Mouse (Mus musculus): ENCODE measurements around the gene Rtp1.
A peak's percentile ranks its signal among the peaks of the same experiment; 100 is the strongest.

Rtp1 gene

GRCm38 (mm10) chr16:23428647-23429319 is at the start of gene Rtp1:
Gene Rtp1, plus strand, starts transcription at chr16:23429133.
- no peak for DNase-seq (ENCODE audit: low spot score in 2 of 2)

- no peak for DNase-seq (ENCODE audit: low spot score in 2 of 2)
Observed at GRCm38 (mm10) chr16:23379536-23380230, 49.2 kb upstream of the Rtp1 start.

GRCm38 (mm10) chr16:23384304-23384703 is 44.6 kb upstream of the Rtp1 start:
- DNase-seq (ENCODE audit: low spot score in 2 of 2): no peak

GRCm38 (mm10) chr16:23397931-23398330 is 31.0 kb upstream of the Rtp1 start:
- no peak for DNase-seq (ENCODE audit: low spot score in 2 of 2)

- no peak for DNase-seq (ENCODE audit: low spot score in 2 of 2)
Observed at GRCm38 (mm10) chr16:23401463-23401862, 27.5 kb upstream of the Rtp1 start.

GRCm38 (mm10) chr16:23401959-23402358 is 27.0 kb upstream of the Rtp1 start:
- no peak for DNase-seq (ENCODE audit: low spot score in 2 of 2)

GRCm38 (mm10) chr16:23403008-23403755 is 25.8 kb upstream of the Rtp1 start:
- peak; percentile 48 to 74 for DNase-seq (ENCODE audit: low spot score in 2 of 2)

- DNase-seq (ENCODE audit: low spot score in 2 of 2): no peak
Observed at GRCm38 (mm10) chr16:23412930-23413329, 16.0 kb upstream of the Rtp1 start.

- DNase-seq (ENCODE audit: low spot score in 2 of 2): no peak
Observed at GRCm38 (mm10) chr16:23416261-23416656, 12.7 kb upstream of the Rtp1 start.

- DNase-seq (ENCODE audit: low spot score in 2 of 2): no peak
Observed at GRCm38 (mm10) chr16:23416657-23417293, 12.2 kb upstream of the Rtp1 start.

GRCm38 (mm10) chr16:23417456-23418240 is 11.3 kb upstream of the Rtp1 start:
- no peak for DNase-seq (ENCODE audit: low spot score in 2 of 2)

GRCm38 (mm10) chr16:23419565-23420085 is 9.3 kb upstream of the Rtp1 start:
- DNase-seq (ENCODE audit: low spot score in 2 of 2): no peak

GRCm38 (mm10) chr16:23423825-23424224 is 5.1 kb upstream of the Rtp1 start:
- no peak for DNase-seq (ENCODE audit: low spot score in 2 of 2)

GRCm38 (mm10) chr16:23427701-23428100 is 1.2 kb upstream of the Rtp1 start:
- no peak for DNase-seq (ENCODE audit: low spot score in 2 of 2)

GRCm38 (mm10) chr16:23429991-23430390 is 1.1 kb downstream of the Rtp1 start:
- no peak for DNase-seq (ENCODE audit: low spot score in 2 of 2)

- DNase-seq (ENCODE audit: low spot score in 2 of 2): no peak
Observed at GRCm38 (mm10) chr16:23437404-23438166, 8.7 kb downstream of the Rtp1 start.

- DNase-seq (ENCODE audit: low spot score in 2 of 2): no peak
Observed at GRCm38 (mm10) chr16:23444231-23444630, 15.3 kb downstream of the Rtp1 start.

- DNase-seq (ENCODE audit: low spot score in 2 of 2): no peak
Observed at GRCm38 (mm10) chr16:23449946-23450345, 21.0 kb downstream of the Rtp1 start.

- no peak for DNase-seq (ENCODE audit: low spot score in 2 of 2)
Observed at GRCm38 (mm10) chr16:23450816-23451215, 21.9 kb downstream of the Rtp1 start.

- peak; percentile 27 to 55 for DNase-seq (ENCODE audit: low spot score in 2 of 2)
Observed at GRCm38 (mm10) chr16:23452476-23452875, 23.5 kb downstream of the Rtp1 start.
